Mouse (Mus musculus): ENCODE data around the gene 9930021J03Rik.
A peak's percentile ranks its signal among the peaks of the same experiment; 100 is the strongest.

The 9930021J03Rik gene

GRCm38 (mm10) chr19:29805101-29805916 lies 480 bp downstream of the 9930021J03Rik start:
- DNase-seq: peak; percentile 83

GRCm38 (mm10) chr19:29803946-29804345 lies 1.8 kb downstream of the 9930021J03Rik start:
- no peak for DNase-seq

- DNase-seq: no peak
These were observed 8.4 kb downstream of the 9930021J03Rik start for GRCm38 (mm10) chr19:29797371-29797770.

- DNase-seq: no peak
These were observed 17.8 kb downstream of the 9930021J03Rik start for GRCm38 (mm10) chr19:29787997-29788396.

GRCm38 (mm10) chr19:29782914-29783313 lies 22.9 kb downstream of the 9930021J03Rik start:
- no peak for DNase-seq

DNA sequence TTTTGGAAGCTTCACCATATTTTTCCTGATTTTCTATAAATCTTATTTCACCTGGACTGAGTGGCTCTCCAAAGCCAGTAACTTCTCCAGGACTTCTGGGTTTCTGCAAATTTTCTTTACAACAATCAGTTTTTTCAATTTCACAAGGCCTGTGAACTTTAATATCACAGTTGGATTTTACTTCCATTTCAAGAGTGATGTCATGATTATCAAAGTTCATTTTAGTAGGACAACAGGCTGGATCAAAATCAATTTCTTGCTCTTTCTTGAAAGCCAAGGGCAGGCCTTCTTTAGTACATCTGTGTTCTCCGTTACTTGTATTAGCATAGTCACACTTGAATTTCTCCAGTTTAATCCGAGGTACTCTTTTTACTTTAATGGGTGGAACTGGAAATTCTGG lies 51.9 kb downstream of the 9930021J03Rik start:
- no peak for DNase-seq

DNA sequence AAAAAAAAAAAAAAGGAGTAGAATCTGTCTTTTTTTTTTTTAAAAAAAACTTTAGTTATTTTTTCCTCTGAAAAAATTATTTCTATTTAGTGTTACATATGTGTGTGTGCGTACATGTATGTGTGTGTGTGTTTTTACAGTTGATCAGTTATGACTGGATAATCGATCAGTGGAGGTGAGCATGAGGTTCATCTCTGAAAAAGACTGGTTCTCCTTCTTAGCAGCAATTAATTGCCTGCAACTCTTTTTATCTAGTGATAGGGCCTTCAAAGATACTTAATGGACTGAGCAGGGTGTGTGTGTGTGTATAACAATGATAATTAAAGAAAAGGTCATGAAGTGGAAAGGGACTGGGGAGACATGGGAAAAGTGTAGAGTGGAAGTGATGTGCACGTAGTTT lies 54.8 kb downstream of the 9930021J03Rik start:
- no peak for DNase-seq

DNA sequence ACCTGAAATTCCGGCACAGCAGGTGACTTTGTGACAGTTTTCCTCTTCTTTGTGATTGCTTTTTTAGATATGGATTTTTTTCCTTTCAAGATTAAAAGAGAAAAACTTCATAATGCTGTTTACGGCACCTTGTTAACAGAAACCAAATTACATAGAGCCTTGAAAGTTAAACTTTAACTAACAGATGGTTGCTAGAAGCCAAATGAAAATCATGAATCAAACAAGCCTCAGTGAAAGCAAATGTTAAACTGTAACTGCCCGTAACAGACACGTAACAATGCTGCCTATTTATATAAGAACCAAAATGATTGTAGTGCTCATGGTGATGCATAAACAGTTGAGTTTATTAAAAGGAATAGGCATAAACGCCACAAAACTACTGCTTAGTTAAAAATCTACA lies 62.3 kb downstream of the 9930021J03Rik start:
- no peak for DNase-seq

- DNase-seq: no peak
These were observed 65.1 kb downstream of the 9930021J03Rik start for GRCm38 (mm10) chr19:29740661-29741060.

DNA sequence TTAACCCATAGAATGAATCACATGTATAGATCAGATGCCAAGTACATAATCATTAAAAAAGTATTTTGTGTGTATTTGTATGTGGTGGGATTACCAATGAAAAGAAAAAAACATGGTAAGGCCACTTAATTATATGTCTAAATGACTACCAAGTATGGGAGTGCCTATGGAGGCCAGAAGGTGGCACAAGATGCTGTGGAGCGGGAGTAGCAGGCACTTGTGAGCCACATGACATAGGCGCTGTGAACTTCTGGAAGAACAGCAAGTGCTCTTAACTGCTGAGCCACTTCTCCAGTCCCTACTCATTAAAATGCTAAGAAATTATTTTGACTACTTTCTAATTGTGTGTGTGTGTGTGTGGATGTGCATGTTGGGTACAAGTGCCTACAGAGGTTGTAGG lies 66.2 kb downstream of the 9930021J03Rik start:
- peak; percentile 7 for DNase-seq

GRCm38 (mm10) chr19:29735421-29735820 lies 70.4 kb downstream of the 9930021J03Rik start:
- DNase-seq: no peak

DNA sequence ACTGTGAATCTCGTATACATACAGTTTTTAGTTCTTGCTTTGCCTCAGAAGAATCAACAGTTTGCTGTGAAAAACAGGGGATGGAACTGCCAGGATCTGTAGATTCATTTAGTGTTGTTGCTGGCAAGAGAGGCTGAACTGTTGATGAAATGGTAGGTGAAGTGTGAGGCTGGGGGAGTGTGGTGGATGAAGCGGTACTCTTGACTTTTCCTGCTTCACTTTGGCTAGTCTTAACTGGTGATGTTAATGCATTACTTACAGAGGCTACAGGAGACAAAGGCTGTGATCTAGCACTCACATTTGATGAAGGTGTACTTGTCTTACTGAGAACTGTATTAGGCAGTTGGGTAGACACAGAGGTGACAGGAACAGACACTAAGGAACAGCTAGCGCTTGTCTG lies 87.3 kb downstream of the 9930021J03Rik start:
- DNase-seq: no peak

DNA sequence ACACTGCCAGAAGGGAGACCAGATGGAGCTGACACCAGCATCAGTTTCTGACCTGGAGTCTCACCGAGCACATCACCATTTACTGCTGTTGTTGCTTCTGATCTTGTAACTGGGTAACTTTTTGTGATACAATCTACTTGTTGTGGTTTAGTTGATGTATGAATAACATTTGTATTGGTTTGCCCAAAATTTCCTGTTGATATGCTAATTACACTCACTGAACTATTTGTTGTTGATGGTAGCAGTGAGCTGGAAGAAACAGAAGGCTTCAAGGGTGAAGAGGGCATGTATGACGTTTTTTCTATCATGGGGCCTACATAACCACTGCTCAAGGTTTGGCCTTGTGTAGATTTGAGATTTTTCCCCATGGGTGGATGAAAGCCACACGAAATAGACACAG lies 87.9 kb downstream of the 9930021J03Rik start:
- no peak for DNase-seq

DNA sequence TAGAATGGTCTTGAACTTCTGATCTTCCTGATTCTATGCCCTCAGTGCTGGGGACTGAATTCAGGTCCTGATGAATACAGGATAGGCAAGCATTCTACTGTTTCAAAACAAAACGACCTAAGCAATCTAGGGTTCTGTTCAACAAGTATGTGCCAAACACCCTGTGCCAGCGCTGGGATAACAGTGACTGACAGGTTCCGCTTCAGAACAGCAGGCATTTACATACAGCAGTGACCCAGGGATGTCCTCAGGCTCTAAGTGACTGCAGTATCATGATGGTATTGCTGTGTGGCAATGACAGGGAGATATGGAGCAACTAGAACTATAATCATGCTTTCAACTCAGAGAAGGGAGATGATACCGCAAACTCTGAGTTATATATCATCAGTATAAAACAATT lies 92.3 kb downstream of the 9930021J03Rik start:
- no peak for DNase-seq

GRCm38 (mm10) chr19:29709461-29709860 lies 96.3 kb downstream of the 9930021J03Rik start:
- DNase-seq: no peak

DNA sequence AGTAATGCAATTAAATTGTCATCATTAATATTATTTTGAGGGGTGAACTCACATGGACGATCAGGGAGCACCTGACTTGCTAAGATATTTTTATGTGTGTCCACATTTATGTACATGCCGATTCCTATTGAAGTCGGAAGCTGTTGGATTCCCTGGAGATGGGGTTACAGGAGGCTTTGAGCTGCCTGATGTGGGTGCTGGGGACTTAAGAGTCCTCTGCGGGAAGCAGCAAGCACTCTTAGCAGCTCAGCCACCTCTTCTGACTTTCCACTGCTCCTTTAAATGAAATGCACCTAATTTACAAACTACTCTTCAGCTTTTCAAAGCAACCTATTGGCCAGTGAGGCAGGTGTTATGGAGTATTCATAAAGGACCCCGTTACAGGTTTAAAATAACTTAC lies 97.3 kb downstream of the 9930021J03Rik start:
- DNase-seq: no peak

- peak; percentile 21 for DNase-seq
These were observed 97.8 kb downstream of the 9930021J03Rik start for GRCm38 (mm10) chr19:29708003-29708402.

DNA sequence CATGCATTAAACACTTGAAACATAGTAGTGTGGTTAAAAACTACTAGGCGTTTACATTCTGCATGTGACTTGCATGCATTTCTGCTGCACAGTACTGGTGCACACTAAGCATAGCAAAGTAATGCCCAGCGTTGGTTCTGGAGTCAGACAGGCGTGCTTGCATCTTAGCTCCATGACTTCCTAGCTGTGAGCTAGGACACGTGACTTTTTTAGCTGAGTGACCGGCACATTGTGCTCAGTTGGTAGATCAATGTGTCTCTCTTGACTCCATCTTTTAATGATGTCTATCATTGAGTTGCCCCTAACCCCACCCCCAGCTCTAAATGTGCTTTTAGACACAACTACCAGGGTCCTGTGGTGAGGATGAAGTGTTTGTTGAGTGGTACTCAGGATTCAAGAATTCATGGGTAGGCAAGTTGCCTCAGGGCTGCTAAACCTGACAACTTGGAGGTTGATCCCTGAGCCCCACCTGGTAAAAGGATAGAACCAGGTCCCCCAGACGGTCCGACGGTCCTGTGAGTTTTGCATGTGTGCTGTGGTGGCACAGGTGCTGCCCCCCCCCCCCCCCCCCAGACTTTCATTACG lies 98.4 kb downstream of the 9930021J03Rik start:
- DNase-seq: no peak

DNA sequence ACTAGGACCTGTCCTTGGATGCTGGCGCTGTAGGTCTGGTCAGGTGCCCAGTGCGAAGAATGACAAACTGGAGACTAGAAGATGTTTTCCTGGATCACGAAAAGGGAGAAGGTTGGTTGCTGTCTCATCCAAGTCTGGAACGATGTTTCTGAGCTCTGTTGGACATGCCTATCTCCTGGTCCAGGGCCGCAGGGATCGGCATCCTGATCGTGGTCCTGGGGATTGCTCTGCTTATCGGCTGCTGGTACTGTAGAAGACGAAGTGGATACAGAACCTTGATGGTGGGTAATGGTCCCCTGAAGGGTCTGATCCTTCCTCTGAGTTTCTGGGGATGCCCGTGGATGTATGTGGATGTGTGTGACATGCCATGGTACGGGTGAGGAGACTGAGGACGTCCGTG lies 101.4 kb downstream of the 9930021J03Rik start:
- no peak for DNase-seq

DNA sequence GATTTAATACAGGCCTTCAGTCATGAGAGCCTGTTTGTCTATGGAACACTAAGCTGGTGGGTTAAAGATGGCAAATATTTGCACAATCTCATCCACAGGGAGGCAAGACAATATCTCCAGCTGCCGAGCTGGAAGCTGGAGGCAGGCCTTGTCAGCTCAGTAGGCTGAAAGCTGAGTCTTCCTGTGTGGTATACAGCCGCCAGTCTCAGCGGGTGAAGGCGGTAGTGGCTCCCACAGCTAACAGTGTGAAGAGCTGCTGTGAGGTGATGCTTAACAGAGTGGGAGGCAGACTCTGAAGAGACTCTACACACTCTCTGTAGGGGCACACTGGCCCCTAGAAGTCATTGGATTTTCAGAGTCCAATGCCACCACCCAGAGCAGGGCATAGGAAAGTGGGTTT lies 104.1 kb downstream of the 9930021J03Rik start:
- DNase-seq: no peak

- peak; percentile 69 for DNase-seq
These were observed 108.4 kb downstream of the 9930021J03Rik start, which contains the start of gene Mlana for GRCm38 (mm10) chr19:29697245-29697874. Gene Mlana, plus strand, starts transcription at chr19:29697824.

- no peak for DNase-seq
These were observed 108.9 kb downstream of the 9930021J03Rik start for GRCm38 (mm10) chr19:29696840-29697239.

DNA sequence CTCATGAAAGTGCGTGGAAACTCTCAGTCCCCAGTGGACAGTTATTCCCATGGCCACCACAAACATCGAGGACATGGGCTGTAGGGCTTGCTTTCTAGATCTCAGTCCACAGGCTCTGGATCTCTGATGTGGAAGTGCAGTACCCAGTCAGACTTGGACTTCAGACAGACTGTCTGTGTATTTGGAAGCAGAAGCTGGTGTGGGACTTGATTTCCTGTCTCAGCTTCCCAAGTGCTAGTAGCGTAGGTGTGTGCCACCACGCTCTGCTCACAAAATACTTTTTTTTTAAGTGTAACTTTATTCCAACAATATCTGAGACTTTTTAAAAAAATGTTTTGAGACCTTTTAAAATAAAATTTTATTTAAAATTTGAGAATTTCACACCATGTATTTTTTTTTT lies 109.5 kb downstream of the 9930021J03Rik start:
- no peak for DNase-seq

GRCm38 (mm10) chr19:29695071-29695470 lies 110.7 kb downstream of the 9930021J03Rik start:
- no peak for DNase-seq
